Mouse (Mus musculus): ENCODE measurements around the gene Twist2.

GRCm38 (mm10) chr1:91799323-91799722 is 1.9 kb upstream of the Twist2 start:
- TF ChIP-seq CTCF (IDR thresholded peaks at IDR 0.05; ENCODE audit: borderline replicate concordance, insufficient read depth, low read length) (no peak), POLR2A (IDR thresholded peaks at IDR 0.05; ENCODE audit: low read depth, low read length) (no peak)

All from embryonic fibroblast, embryonic 13.5 days (primary cell).